Comparison of ENCODE assay signal across 26 mouse cellular contexts in genomic region chr19:17800798-17801197, GRCm38 (mm10). TPM values are rescaled to one million over a fixed set of nuclear protein-coding genes. Genes with fewer than 3 reads are reported as not detected.
DNase-seq lines count a peak whose midpoint lies in the region; ATAC-seq lines count a peak whose summit lies in the region.
"Had no signal": no experiment of that assay in that cellular context is flagged by ENCODE, and none has a peak within 500 bp of the region (broad histone marks: within the 10 kb centered on the region; RNA-seq: fewer than 3 reads in every experiment).

No protein-coding gene starts in this region.

- DNase-seq in embryonic facial prominence, embryonic 14.5 days (ENCODE audit: low spot score) = peak; percentile 26
- no peak for DNase-seq in embryonic facial prominence, embryonic 10.5 days (ENCODE audit: low spot score)
- peak; percentile 10 for DNase-seq in midbrain, embryonic 11.5 days (ENCODE audit: low spot score, missing footprints)
- no peak for DNase-seq in layer of hippocampus, postnatal 36 days
- DNase-seq: adrenal gland, adult 8-10 months; B cell, adult 2 months; cerebellum, adult 11 months; cerebellum, adult 8-10 months; cerebellum, postnatal 14 days; embryo, embryonic 11 days; gastrocnemius, postnatal 36 days; heart, adult 11 months; heart, postnatal 10 days; heart, postnatal 4 days had no signal

- H3K4me3 ChIP-seq in embryonic facial prominence, embryonic 14.5 days (ENCODE audit: low read depth, low read length) = no peak overlapping the region
- H3K4me3 ChIP-seq in embryonic facial prominence, embryonic 10.5 days = no peak overlapping the region
- no peak overlapping the region for H3K4me3 ChIP-seq in midbrain, embryonic 11.5 days (ENCODE audit: low read depth, low read length)
- H3K4me3 ChIP-seq in midbrain, embryonic 16.5 days (ENCODE audit: low read depth, low read length) = no peak overlapping the region
- H3K4me3 ChIP-seq in intestine, embryonic 15.5 days (replicated peaks) = no peak overlapping the region
- H3K4me3 ChIP-seq in stomach, embryonic 16.5 days (replicated peaks; ENCODE audit: low read length) = no peak overlapping the region
- H3K4me3 ChIP-seq: embryonic facial prominence, embryonic 13.5 days; erythroblast, embryonic 14.5 days; forebrain, embryonic 10.5 days; hindbrain, embryonic 12.5 days had no signal

- no peaks in the 10 kb centered on the region for H3K27me3 ChIP-seq in embryonic facial prominence, embryonic 14.5 days (replicated peaks; ENCODE audit: control insufficient read depth, insufficient read depth, low read length)
- no peaks in the 10 kb centered on the region for H3K27me3 ChIP-seq in embryonic facial prominence, embryonic 10.5 days (replicated peaks; ENCODE audit: low read depth, poor library complexity, severe bottlenecking)
- H3K27me3 ChIP-seq in midbrain, embryonic 11.5 days (ENCODE audit: control insufficient read depth, insufficient read depth, low read length) = no peaks in the 10 kb centered on the region
- H3K27me3 ChIP-seq in midbrain, embryonic 16.5 days (ENCODE audit: control insufficient read depth, insufficient read depth, low read depth, low read length) = no peaks in the 10 kb centered on the region
- H3K27me3 ChIP-seq in intestine, embryonic 15.5 days (replicated peaks) = no peaks in the 10 kb centered on the region
- no peaks in the 10 kb centered on the region for H3K27me3 ChIP-seq in stomach, embryonic 16.5 days (ENCODE audit: control insufficient read depth, insufficient read depth, low read length)
- H3K27me3 ChIP-seq: embryonic facial prominence, embryonic 13.5 days; hindbrain, embryonic 12.5 days had no signal

- H3K9me3 ChIP-seq in embryonic facial prominence, embryonic 14.5 days (ENCODE audit: control insufficient read depth, low read length) = no peaks in the 10 kb centered on the region
- H3K9me3 ChIP-seq in embryonic facial prominence, embryonic 10.5 days = no peaks in the 10 kb centered on the region
- H3K9me3 ChIP-seq in midbrain, embryonic 11.5 days (ENCODE audit: control insufficient read depth, low read length) = no peaks in the 10 kb centered on the region
- no peaks in the 10 kb centered on the region for H3K9me3 ChIP-seq in midbrain, embryonic 16.5 days (replicated peaks; ENCODE audit: control insufficient read depth, low read length, poor library complexity, severe bottlenecking)
- no peaks in the 10 kb centered on the region for H3K9me3 ChIP-seq in intestine, embryonic 15.5 days
- no peaks in the 10 kb centered on the region for H3K9me3 ChIP-seq in stomach, embryonic 16.5 days (replicated peaks; ENCODE audit: control insufficient read depth, low read length)
- H3K9me3 ChIP-seq: embryonic facial prominence, embryonic 13.5 days; forebrain, embryonic 10.5 days; G1E; hindbrain, embryonic 12.5 days had no signal

- no peak overlapping the region for H3K27ac ChIP-seq in embryonic facial prominence, embryonic 14.5 days (replicated peaks; ENCODE audit: low read depth, low read length)
- H3K27ac ChIP-seq in embryonic facial prominence, embryonic 10.5 days (replicated peaks) = no peak overlapping the region
- no peak overlapping the region for H3K27ac ChIP-seq in midbrain, embryonic 11.5 days (ENCODE audit: low read depth, low read length)
- no peak overlapping the region for H3K27ac ChIP-seq in midbrain, embryonic 16.5 days (ENCODE audit: low read length)
- H3K27ac ChIP-seq in intestine, embryonic 15.5 days = no peak overlapping the region
- no peak overlapping the region for H3K27ac ChIP-seq in stomach, embryonic 16.5 days (ENCODE audit: low read length)
- H3K27ac ChIP-seq: embryonic facial prominence, embryonic 13.5 days; forebrain, embryonic 10.5 days; hindbrain, embryonic 12.5 days had no signal

- peak; percentile 68; the same call in 1 of the 2 replicates for ATAC-seq in embryonic facial prominence, embryonic 14.5 days (ENCODE audit: low read depth)
- no peak for ATAC-seq in midbrain, embryonic 11.5 days (ENCODE audit: low FRiP score)
- ATAC-seq in midbrain, embryonic 16.5 days = no peak
- ATAC-seq in intestine, embryonic 15.5 days = peak; percentile 94
- ATAC-seq in stomach, embryonic 16.5 days (ENCODE audit: insufficient read depth, low FRiP score) = peak; percentile 71; the same call in 1 of the 2 replicates
- ATAC-seq in erythroblast, adult 5-6 weeks (replicated peaks; ENCODE audit: low FRiP score, poor library complexity, severe bottlenecking) = no peak
- ATAC-seq: CD4-positive, CD25-positive, alpha-beta regulatory T cell, adult 4 months; forebrain, embryonic 14.5 days had no signal

- no peak overlapping the region for H3K9ac ChIP-seq in embryonic facial prominence, embryonic 14.5 days (ENCODE audit: low read depth, low read length)
- H3K9ac ChIP-seq in midbrain, embryonic 11.5 days (ENCODE audit: low read length) = no peak overlapping the region
- no peak overlapping the region for H3K9ac ChIP-seq in midbrain, embryonic 16.5 days (ENCODE audit: low read depth, low read length)
- no peak overlapping the region for H3K9ac ChIP-seq in intestine, embryonic 15.5 days
- H3K9ac ChIP-seq in stomach, embryonic 16.5 days (ENCODE audit: low read length) = no peak overlapping the region
- H3K9ac ChIP-seq: embryonic facial prominence, embryonic 13.5 days; hindbrain, embryonic 12.5 days had no signal

- H3K4me1 ChIP-seq in embryonic facial prominence, embryonic 14.5 days (ENCODE audit: control insufficient read depth, insufficient read depth, low read length) = no peaks in the 10 kb centered on the region
- H3K4me1 ChIP-seq in embryonic facial prominence, embryonic 10.5 days = no peaks in the 10 kb centered on the region
- H3K4me1 ChIP-seq in midbrain, embryonic 11.5 days (ENCODE audit: control insufficient read depth, insufficient read depth, low read length) = no peaks in the 10 kb centered on the region
- H3K4me1 ChIP-seq in midbrain, embryonic 16.5 days (ENCODE audit: control insufficient read depth, insufficient read depth, low read length) = no peaks in the 10 kb centered on the region
- no peaks in the 10 kb centered on the region for H3K4me1 ChIP-seq in intestine, embryonic 15.5 days (replicated peaks)
- peaks cover 4% of the 10 kb centered on the region; the same call in 1 of the 2 replicates for H3K4me1 ChIP-seq in stomach, embryonic 16.5 days (ENCODE audit: control insufficient read depth, insufficient read depth, low read length)
- H3K4me1 ChIP-seq: forebrain, embryonic 10.5 days; hindbrain, embryonic 12.5 days had no signal

- no peak overlapping the region for H3K4me2 ChIP-seq in embryonic facial prominence, embryonic 14.5 days (ENCODE audit: low read depth, low read length)
- no peak overlapping the region for H3K4me2 ChIP-seq in midbrain, embryonic 11.5 days
- H3K4me2 ChIP-seq in midbrain, embryonic 16.5 days (ENCODE audit: low read length) = no peak overlapping the region
- no peak overlapping the region for H3K4me2 ChIP-seq in intestine, embryonic 15.5 days (replicated peaks)
- no peak overlapping the region for H3K4me2 ChIP-seq in stomach, embryonic 16.5 days (ENCODE audit: low read depth, low read length)
- H3K4me2 ChIP-seq: embryonic facial prominence, embryonic 13.5 days; hindbrain, embryonic 12.5 days had no signal

- no peaks in the 10 kb centered on the region for H3K36me3 ChIP-seq in embryonic facial prominence, embryonic 14.5 days (ENCODE audit: control insufficient read depth, insufficient read depth, low read length)
- no peaks in the 10 kb centered on the region for H3K36me3 ChIP-seq in embryonic facial prominence, embryonic 10.5 days (replicated peaks)
- no peaks in the 10 kb centered on the region for H3K36me3 ChIP-seq in midbrain, embryonic 11.5 days (ENCODE audit: control insufficient read depth, insufficient read depth, low read length)
- H3K36me3 ChIP-seq in midbrain, embryonic 16.5 days (ENCODE audit: control insufficient read depth, insufficient read depth, low read length) = no peaks in the 10 kb centered on the region
- no peaks in the 10 kb centered on the region for H3K36me3 ChIP-seq in intestine, embryonic 15.5 days
- no peaks in the 10 kb centered on the region for H3K36me3 ChIP-seq in stomach, embryonic 16.5 days (ENCODE audit: control insufficient read depth, insufficient read depth, low read length)
- H3K36me3 ChIP-seq: embryonic facial prominence, embryonic 13.5 days; forebrain, embryonic 10.5 days; G1E; hindbrain, embryonic 12.5 days had no signal

- 69% methylated on average over 1 of the region's 1 CpGs for WGBS in embryonic facial prominence, embryonic 14.5 days
- WGBS in embryonic facial prominence, embryonic 10.5 days = 88% methylated on average over 1 of the region's 1 CpGs
- WGBS in midbrain, embryonic 11.5 days = 93% methylated on average over 1 of the region's 1 CpGs
- WGBS in midbrain, embryonic 16.5 days = 97% methylated on average over 1 of the region's 1 CpGs
- 66% methylated on average over 1 of the region's 1 CpGs for WGBS in intestine, embryonic 15.5 days
- 59% methylated on average over 1 of the region's 1 CpGs for WGBS in stomach, embryonic 16.5 days

RNA-seq across cellular contexts. Expression of gene Pcsk5, which starts 36.6 kb away (rescaled TPM):
- 24.0 and 26.4 TPM in 2 replicates for polyA plus RNA-seq in embryonic facial prominence, embryonic 14.5 days (2014; fragmentation: Nextera tagmentation; extraction: Ambion mirVana)
- polyA plus RNA-seq in embryonic facial prominence, embryonic 10.5 days (2016; fragmentation: Nextera tagmentation; extraction: Ambion mirVana) = 10.7 and 14.3 TPM in 2 replicates
- polyA plus RNA-seq in midbrain, embryonic 11.5 days (2014; fragmentation: Nextera tagmentation; extraction: Ambion mirVana) = 6.5 and 6.9 TPM in 2 replicates
- polyA plus RNA-seq in midbrain, embryonic 16.5 days (2015; fragmentation: Nextera tagmentation; extraction: Ambion mirVana) = 8.5 and 10.9 TPM in 2 replicates
- polyA plus RNA-seq in intestine, embryonic 15.5 days (2015; fragmentation: Nextera tagmentation; extraction: Ambion mirVana) = 29.8 and 35.4 TPM in 2 replicates
- 10.1 and 12.1 TPM in 2 replicates for polyA plus RNA-seq in stomach, embryonic 16.5 days (2015; fragmentation: Nextera tagmentation; extraction: Ambion mirVana)
- total RNA-seq in erythroblast, adult 5-6 weeks (2015; ENCODE audit: low replicate concordance) = not detected in 2 replicates
- under 0.01 TPM in 1 of 2 replicates, not detected in the other for total RNA-seq in erythroblast, adult 5-6 weeks (2017; ENCODE audit: low replicate concordance)
- 10 to 100 TPM; 13.9 to 15.0 TPM for total RNA-seq in layer of hippocampus, postnatal 36 days (2021)
- total RNA-seq: common myeloid progenitor, adult 5-6 weeks had no signal
- polyA plus RNA-seq: CD4-positive, CD25-positive, alpha-beta regulatory T cell, adult 4 months; erythroblast, embryonic 14.5 days; G1E had no signal

Comparison
In these comparisons a context has a peak if more than half of its experiments do, and no peak if none do; other contexts are left out.
1. DNase-seq: peak in embryonic facial prominence, embryonic 14.5 days (single experiment) and midbrain, embryonic 11.5 days (single experiment); none in embryonic facial prominence, embryonic 10.5 days (single experiment) and layer of hippocampus, postnatal 36 days (0 of 2).
2. ATAC-seq: peak in embryonic facial prominence, embryonic 14.5 days (single experiment), intestine, embryonic 15.5 days (single experiment) and stomach, embryonic 16.5 days (single experiment); none in midbrain, embryonic 11.5 days (single experiment), midbrain, embryonic 16.5 days (single experiment) and erythroblast, adult 5-6 weeks (single experiment).